Mouse (Mus musculus) limb, embryonic 12.5 days (tissue): ENCODE data around the gene Tspan15. TPM values are rescaled to one million over a fixed set of nuclear protein-coding genes. Genes with fewer than 3 reads are reported as not detected.

ENCODE experiments used
- ATAC-seq: fragments of 200-750 bp; cut with Nextera tagmentation; 2 replicates; pipeline ENCODE4 v1.8.0; 2017; ENCODE audit warnings: low read depth, moderate TSS enrichment; ENCODE audit not compliant: insufficient number of reproducible peaks, insufficient read depth, low FRiP score, low TSS enrichment
- H3K27ac ChIP-seq: fragments of 300-500 bp; sonication (generic); 2 replicates; pipeline ENCODE4 v1.5.1; 2016; ENCODE audit warnings: mild to moderate bottlenecking, moderate library complexity
- H3K27me3 ChIP-seq: fragments of 300-500 bp; sonication (generic); 2 replicates; pipeline ENCODE4 v1.6.1; 2016; ENCODE audit warnings: mild to moderate bottlenecking, moderate library complexity
- H3K36me3 ChIP-seq: fragments of 300-500 bp; sonication (generic); 2 replicates; pipeline ENCODE4 v1.6.1; 2016; ENCODE audit warnings: mild to moderate bottlenecking, moderate library complexity
- H3K4me1 ChIP-seq: fragments of 300-500 bp; sonication (generic); replicated peaks from 2 replicates; pipeline ENCODE4 v1.6.1; 2016
- H3K4me2 ChIP-seq: fragments of 300-500 bp; sonication (generic); 2 replicates; pipeline ENCODE4 v1.6.1; 2016; ENCODE audit warnings: mild to moderate bottlenecking, moderate library complexity
- H3K4me3 ChIP-seq: fragments of 300-500 bp; sonication (generic); replicated peaks from 2 replicates; pipeline ENCODE4 v1.5.1; 2016; ENCODE audit warnings: mild to moderate bottlenecking
- H3K9ac ChIP-seq: fragments of 300-500 bp; sonication (generic); replicated peaks from 2 replicates; pipeline ENCODE4 v1.6.1; 2016; ENCODE audit warnings: mild to moderate bottlenecking, moderate library complexity
- H3K9me3 ChIP-seq: fragments of 300-500 bp; sonication (generic); 2 replicates; pipeline ENCODE4 v1.6.1; 2016; ENCODE audit warnings: mild to moderate bottlenecking, moderate library complexity
- WGBS: fragments of 180-500 bp; shearing (Covaris S2); methylation state at CpG from one replicate; pipeline ENCODE4 v1.1.7; 2016; 5-methylcytosine and 5-hydroxymethylcytosine counted together
- polyA plus RNA-seq: library from polyadenylated mRNA; unstranded; fragments of >200 nt; fragmentation: Nextera tagmentation; extraction: Ambion mirVana; gene quantifications from 2 replicates; pipeline ENCODE4 v1.2.1, GENCODE M21; 2016

The Tspan15 gene
- polyA plus RNA-seq, 1 experiment from 2014 or later, result 19.3 TPM

DNA sequence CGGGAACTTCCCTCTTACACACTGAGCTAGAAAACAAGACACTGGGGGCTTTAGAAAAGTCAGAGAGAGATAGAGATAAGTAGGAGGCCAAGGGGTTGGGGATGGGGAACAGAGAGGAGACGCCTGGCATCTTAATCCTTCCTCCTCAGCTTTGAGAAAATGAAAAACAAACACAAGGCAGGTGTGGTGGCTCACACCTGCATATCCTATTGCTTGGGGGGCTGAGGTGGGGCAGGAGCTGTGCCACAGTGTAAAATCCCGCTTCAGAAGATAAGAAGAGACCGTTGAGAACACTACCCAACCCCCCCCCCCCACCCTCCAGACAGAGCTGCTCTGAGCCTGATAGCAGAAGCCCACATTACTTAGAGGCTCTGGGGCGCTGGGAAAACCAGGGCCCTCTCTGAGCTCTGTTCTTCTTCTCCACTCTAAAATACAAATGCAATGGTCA lies 15.9 kb downstream of the Tspan15 start:
- Histone ChIP-seq H3K27ac (no peak overlapping the region), H3K9me3 (no peaks in the 10 kb centered on the region), H3K27me3 (no peaks in the 10 kb centered on the region), H3K4me1 (peaks cover 10% of the 10 kb centered on the region; the same call in 1 of the 2 replicates), H3K4me3 (no peak overlapping the region), H3K4me2 (no peak overlapping the region), H3K9ac (no peak overlapping the region), H3K36me3 (no peaks in the 10 kb centered on the region)
- ATAC-seq, result no peak
- WGBS, result 46% methylated on average over 5 of the region's 5 CpGs

- Histone ChIP-seq H3K4me3 (no peak overlapping the region), H3K4me1 (peaks cover 12% of the 10 kb centered on the region; the same call in 1 of the 2 replicates), H3K27ac (0 out of 2 replicates have a peak overlapping the region, but pooled peaks have one; percentile 62), H3K27me3 (no peaks in the 10 kb centered on the region), H3K9me3 (0 out of 2 replicates have a peak, but pooled peaks cover 4% of the 10 kb centered on the region), H3K9ac (no peak overlapping the region), H3K4me2 (no peak overlapping the region), H3K36me3 (no peaks in the 10 kb centered on the region)
- 71% methylated on average over 5 of the region's 6 CpGs for WGBS
- ATAC-seq, result no peak
Measured at GRCm38 (mm10) chr10:62211310-62211709, 19.7 kb downstream of the Tspan15 start.

DNA sequence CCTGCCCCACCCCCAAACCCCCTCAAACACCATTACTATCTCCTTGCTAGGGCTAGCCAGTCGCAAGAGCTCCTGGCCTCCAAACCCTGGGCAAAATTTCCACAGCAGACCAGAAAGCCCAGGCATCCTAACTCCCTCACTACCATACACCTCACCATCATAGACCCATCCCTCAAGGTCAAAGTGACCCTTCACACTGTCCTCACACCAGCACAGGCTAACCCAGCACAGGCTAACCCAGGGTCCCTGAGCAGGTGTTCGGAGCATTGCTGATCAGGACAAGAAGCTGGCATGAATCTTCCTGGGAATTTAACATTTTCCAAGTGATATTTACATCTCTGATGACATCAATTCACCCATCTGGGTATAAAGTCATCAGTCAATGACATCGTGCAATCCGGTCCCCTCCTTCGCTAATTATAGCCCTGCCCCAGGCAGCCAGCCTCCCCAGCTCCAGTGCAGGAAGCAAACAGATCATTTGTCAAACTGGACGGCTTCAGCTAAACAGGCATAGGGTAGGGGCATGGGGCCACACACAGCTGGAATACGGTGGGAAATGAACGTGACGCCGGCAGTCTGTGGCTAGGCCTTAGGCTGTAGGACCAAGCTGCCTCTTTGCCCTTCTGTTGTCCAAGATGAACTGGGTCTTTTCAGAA lies 22.7 kb downstream of the Tspan15 start:
- peaks cover 12% of the 10 kb centered on the region; the same call in 1 of the 2 replicates for H3K4me1 ChIP-seq
- no peak overlapping the region for H3K9ac ChIP-seq
- no peak overlapping the region for H3K4me2 ChIP-seq
- no peaks in the 10 kb centered on the region for H3K36me3 ChIP-seq
- H3K9me3 ChIP-seq, result 0 out of 2 replicates have a peak, but pooled peaks cover 4% of the 10 kb centered on the region
- H3K27me3 ChIP-seq, result no peaks in the 10 kb centered on the region
- WGBS, result 27% methylated on average over 10 of the region's 10 CpGs
- H3K4me3 ChIP-seq, result no peak overlapping the region
- H3K27ac ChIP-seq, result no peak overlapping the region
- no peak for ATAC-seq

DNA sequence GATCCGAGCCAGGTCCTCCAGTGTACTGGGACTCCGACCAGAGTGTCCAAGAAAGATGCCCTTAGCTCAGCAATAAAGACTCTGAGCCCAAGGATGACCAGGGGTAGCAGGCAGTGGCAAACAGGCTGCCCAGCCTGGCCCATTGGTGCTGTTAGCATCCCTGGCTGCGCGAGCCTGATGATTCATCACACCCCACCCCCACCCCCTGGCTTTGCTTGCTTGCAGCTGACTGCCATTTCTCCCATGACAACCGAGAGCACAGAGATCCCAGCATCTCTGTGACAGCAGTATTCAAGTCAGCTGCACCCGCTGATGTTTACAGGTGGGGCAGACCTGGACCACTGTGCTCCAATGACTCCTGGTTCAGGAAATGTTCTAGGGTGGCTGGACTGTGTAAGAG lies 28.5 kb downstream of the Tspan15 start:
- H3K36me3 ChIP-seq, result 0 out of 2 replicates have a peak, but pooled peaks cover 6% of the 10 kb centered on the region
- no peak for ATAC-seq
- WGBS, result 76% methylated on average over 6 of the region's 6 CpGs
- no peak overlapping the region for H3K4me3 ChIP-seq
- no peak overlapping the region for H3K4me2 ChIP-seq
- H3K27me3 ChIP-seq, result no peaks in the 10 kb centered on the region
- H3K9ac ChIP-seq, result no peak overlapping the region
- H3K4me1 ChIP-seq, result no peaks in the 10 kb centered on the region
- H3K9me3 ChIP-seq, result 0 out of 2 replicates have a peak, but pooled peaks cover 4% of the 10 kb centered on the region
- no peak overlapping the region for H3K27ac ChIP-seq

DNA sequence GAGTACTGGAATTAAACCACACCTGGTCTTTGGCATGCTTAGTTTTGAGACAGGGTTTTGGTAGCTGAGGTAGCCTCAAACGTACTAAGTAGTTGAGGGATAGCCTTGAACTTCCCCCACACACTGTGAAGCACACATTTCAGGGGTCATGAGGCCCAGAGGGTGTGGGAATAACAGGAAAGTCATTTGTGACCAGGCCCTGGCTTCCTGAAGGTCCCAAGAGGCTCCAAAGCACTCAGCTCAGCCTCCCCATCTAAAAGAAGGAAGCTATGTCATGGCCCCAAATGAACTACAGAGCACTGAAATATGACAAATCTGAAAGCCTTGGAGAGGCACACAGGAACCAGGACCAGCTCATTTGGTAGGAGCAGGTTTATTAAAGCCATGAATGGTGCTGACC lies 32.2 kb downstream of the Tspan15 start:
- H3K27ac ChIP-seq, result no peak overlapping the region
- peaks cover 8% of the 10 kb centered on the region; the same call in 1 of the 2 replicates for H3K4me1 ChIP-seq
- H3K27me3 ChIP-seq, result no peaks in the 10 kb centered on the region
- no peak for ATAC-seq
- H3K9ac ChIP-seq, result no peak overlapping the region
- H3K36me3 ChIP-seq, result 0 out of 2 replicates have a peak, but pooled peaks cover 6% of the 10 kb centered on the region
- no peak overlapping the region for H3K4me3 ChIP-seq
- 54% methylated on average over 1 of the region's 1 CpGs for WGBS
- no peak overlapping the region for H3K4me2 ChIP-seq
- no peaks in the 10 kb centered on the region for H3K9me3 ChIP-seq

- Histone ChIP-seq H3K9ac (no peak overlapping the region), H3K4me1 (peaks cover 8% of the 10 kb centered on the region; the same call in 1 of the 2 replicates), H3K4me2 (no peak overlapping the region), H3K27me3 (no peaks in the 10 kb centered on the region), H3K9me3 (no peaks in the 10 kb centered on the region), H3K27ac (no peak overlapping the region), H3K4me3 (no peak overlapping the region), H3K36me3 (0 out of 2 replicates have a peak, but pooled peaks cover 6% of the 10 kb centered on the region)
- 69% methylated on average over 4 of the region's 4 CpGs for whole genome bisulfite sequencing
- no peak for ATAC-seq
Measured at GRCm38 (mm10) chr10:62197403-62197802, 33.6 kb downstream of the Tspan15 start.

DNA sequence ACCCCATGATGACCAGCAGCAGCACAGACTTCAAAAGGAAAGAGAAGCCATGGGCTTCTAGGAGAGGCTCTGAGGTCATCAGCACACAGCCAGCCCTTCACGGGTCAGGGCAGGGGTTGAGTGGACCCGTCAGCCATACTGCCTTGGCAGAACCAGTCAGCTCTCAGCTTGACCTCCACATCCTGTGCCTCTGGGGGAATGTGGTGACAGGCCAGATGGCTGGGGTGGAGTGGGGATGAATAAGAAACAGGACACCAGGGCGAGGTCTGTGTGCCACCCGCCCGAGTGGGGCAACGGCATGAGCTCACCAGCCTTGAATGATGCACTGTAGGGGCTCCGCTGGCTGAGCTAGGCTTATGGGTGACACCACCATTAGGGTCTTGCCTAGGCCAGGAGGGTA lies 35.7 kb downstream of the Tspan15 start:
- Histone ChIP-seq H3K27ac (no peak overlapping the region), H3K4me2 (no peak overlapping the region), H3K4me1 (peaks cover 8% of the 10 kb centered on the region; the same call in 1 of the 2 replicates), H3K9ac (no peak overlapping the region), H3K27me3 (no peaks in the 10 kb centered on the region), H3K36me3 (no peaks in the 10 kb centered on the region), H3K4me3 (no peak overlapping the region), H3K9me3 (no peaks in the 10 kb centered on the region)
- ATAC-seq, result no peak
- 56% methylated on average over 7 of the region's 7 CpGs for WGBS

DNA sequence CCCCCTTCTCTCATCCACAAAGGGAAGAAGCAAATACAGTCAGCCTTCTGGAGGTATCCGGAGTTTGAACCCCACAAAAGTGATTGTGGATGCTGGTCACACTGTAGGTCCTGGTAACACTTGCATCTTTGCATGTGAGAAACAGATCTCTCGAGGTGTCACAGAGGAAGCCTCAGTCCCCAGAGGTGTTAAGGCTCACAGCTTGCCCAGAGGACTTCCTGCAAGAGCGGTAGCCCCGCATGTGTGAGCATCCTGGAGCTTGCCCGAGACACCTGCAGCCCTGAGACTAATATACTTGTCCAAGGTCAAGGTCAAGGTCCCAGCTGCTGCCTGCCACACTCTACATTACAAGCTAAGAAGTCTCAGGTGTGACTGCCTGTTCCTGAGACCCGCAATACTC lies 36.1 kb downstream of the Tspan15 start:
- Histone ChIP-seq H3K9ac (no peak overlapping the region), H3K4me2 (no peak overlapping the region), H3K36me3 (no peaks in the 10 kb centered on the region), H3K9me3 (no peaks in the 10 kb centered on the region), H3K27ac (no peak overlapping the region), H3K27me3 (no peaks in the 10 kb centered on the region), H3K4me3 (no peak overlapping the region), H3K4me1 (peaks cover 12% of the 10 kb centered on the region; the same call in 1 of the 2 replicates)
- no peak for ATAC-seq
- 32% methylated on average over 6 of the region's 6 CpGs for WGBS

DNA sequence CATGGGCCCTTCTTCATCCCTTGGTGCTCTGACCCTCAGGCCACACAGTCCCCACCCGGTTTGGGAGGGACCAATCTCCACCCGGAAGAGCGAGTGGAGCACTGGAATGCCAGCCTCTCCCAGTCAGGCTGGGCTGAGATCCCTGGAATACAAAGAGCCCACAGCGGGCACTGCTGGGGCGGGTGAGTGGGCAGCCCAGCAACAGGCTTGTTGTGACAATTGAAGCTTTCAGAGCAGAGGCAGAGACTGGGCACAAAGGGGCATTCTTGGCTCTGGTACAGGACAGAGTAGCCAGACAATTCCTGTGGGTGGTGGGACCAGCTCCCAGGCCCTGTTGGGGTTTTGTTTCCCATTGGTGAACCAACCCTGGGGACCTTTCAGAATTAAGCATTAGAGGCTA lies 36.6 kb downstream of the Tspan15 start:
- Histone ChIP-seq H3K4me2 (no peak overlapping the region), H3K36me3 (no peaks in the 10 kb centered on the region), H3K4me1 (peaks cover 13% of the 10 kb centered on the region; the same call in 1 of the 2 replicates), H3K4me3 (no peak overlapping the region), H3K27me3 (no peaks in the 10 kb centered on the region), H3K27ac (no peak overlapping the region), H3K9me3 (no peaks in the 10 kb centered on the region), H3K9ac (no peak overlapping the region)
- WGBS, result 86% methylated on average over 5 of the region's 5 CpGs
- ATAC-seq, result no peak

DNA sequence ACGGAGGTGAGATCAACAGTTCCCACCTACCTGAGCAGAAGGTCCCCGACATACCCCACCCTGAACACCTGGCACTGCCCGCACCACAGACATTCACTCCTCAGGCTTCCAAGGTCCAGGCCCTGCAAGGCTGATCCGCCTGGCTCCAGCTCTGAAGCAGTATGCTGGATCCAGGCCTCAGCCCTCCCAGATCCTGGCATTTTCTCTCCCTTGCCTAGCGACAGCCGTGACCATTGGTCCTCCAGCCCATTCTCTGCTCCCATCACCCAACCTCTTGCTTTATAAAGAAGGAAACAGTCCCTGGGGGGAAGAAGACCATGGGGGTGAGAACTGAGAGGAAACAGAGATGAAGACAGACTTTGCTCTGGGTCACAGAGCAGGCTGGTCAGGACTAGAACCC lies 37.0 kb downstream of the Tspan15 start:
- H3K27ac ChIP-seq, result no peak overlapping the region
- no peak for ATAC-seq
- H3K9me3 ChIP-seq, result no peaks in the 10 kb centered on the region
- H3K36me3 ChIP-seq, result no peaks in the 10 kb centered on the region
- no peaks in the 10 kb centered on the region for H3K27me3 ChIP-seq
- 82% methylated on average over 6 of the region's 6 CpGs for WGBS
- H3K4me1 ChIP-seq, result peaks cover 13% of the 10 kb centered on the region; the same call in 1 of the 2 replicates
- H3K4me2 ChIP-seq, result no peak overlapping the region
- no peak overlapping the region for H3K4me3 ChIP-seq
- H3K9ac ChIP-seq, result no peak overlapping the region

DNA sequence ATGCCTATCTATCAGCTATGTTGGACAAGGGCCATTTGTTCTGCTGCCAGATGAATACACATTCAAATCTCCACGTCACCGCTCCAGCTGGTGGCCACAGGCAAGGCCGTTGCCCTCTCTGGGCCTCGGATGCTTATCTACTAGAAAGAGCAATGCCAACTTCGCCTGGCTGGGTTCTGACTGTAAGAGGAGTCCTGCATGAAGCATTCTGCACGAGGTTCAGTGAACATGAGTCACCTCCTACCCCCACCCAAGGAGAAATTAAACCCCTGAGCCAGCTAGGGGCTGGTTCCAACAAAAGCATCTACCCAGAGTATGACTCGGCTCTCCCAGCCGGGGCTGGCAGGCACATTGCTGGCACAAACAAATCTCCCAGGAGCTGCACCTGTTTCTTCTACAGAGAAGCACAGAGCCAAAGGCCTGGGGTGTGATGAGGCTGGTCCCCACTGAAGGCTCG lies 38.3 kb downstream of the Tspan15 start:
- no peaks in the 10 kb centered on the region for H3K36me3 ChIP-seq
- no peaks in the 10 kb centered on the region for H3K9me3 ChIP-seq
- peaks cover 13% of the 10 kb centered on the region; the same call in 1 of the 2 replicates for H3K4me1 ChIP-seq
- 73% methylated on average over 9 of the region's 9 CpGs for WGBS
- ATAC-seq, result no peak
- no peak overlapping the region for H3K27ac ChIP-seq
- H3K27me3 ChIP-seq, result no peaks in the 10 kb centered on the region
- no peak overlapping the region for H3K9ac ChIP-seq
- no peak overlapping the region for H3K4me2 ChIP-seq
- H3K4me3 ChIP-seq, result no peak overlapping the region
